Mouse (Mus musculus) limb, embryonic 11.5 days (tissue): ENCODE measurements around the gene Dis3l. TPM values are rescaled to one million over a fixed set of nuclear protein-coding genes. Genes with fewer than 3 reads are reported as not detected.

Source experiments
- ATAC-seq: fragments of 200-750 bp; cut with Nextera tagmentation; 2 replicates; pipeline ENCODE4 v1.8.0; 2017; ENCODE audit warnings: low read depth; ENCODE audit not compliant: insufficient number of reproducible peaks, low FRiP score, low TSS enrichment
- DNase-seq: peaks from one replicate; pipeline ENCODE4 v3.0.0-alpha.2; 2015; ENCODE audit warnings: low spot score
- H3K27ac ChIP-seq: fragments of 300-500 bp; sonication (generic); replicated peaks from 2 replicates; pipeline ENCODE4 v1.5.1; 2014; ENCODE audit warnings: low read depth, mild to moderate bottlenecking, low read length
- H3K27me3 ChIP-seq: fragments of 300-500 bp; sonication (generic); 2 replicates; pipeline ENCODE4 v1.6.1; 2014; ENCODE audit warnings: mild to moderate bottlenecking, low read length, mixed read lengths; ENCODE audit not compliant: control insufficient read depth, insufficient read depth
- H3K36me3 ChIP-seq: fragments of 300-500 bp; sonication (generic); 2 replicates; pipeline ENCODE4 v1.6.1; 2014; ENCODE audit warnings: mild to moderate bottlenecking, low read length, moderate library complexity, mixed read lengths; ENCODE audit not compliant: control insufficient read depth, insufficient read depth
- H3K4me1 ChIP-seq: fragments of 300-500 bp; sonication (generic); 2 replicates; pipeline ENCODE4 v1.6.1; 2014; ENCODE audit warnings: low read length, mixed read lengths; ENCODE audit not compliant: control insufficient read depth, insufficient read depth
- H3K4me2 ChIP-seq: fragments of 300-500 bp; sonication (generic); 2 replicates; pipeline ENCODE4 v1.6.1; 2014; ENCODE audit warnings: low read depth, mild to moderate bottlenecking, moderate library complexity; ENCODE audit not compliant: severe bottlenecking
- H3K4me3 ChIP-seq: fragments of 300-500 bp; sonication (generic); 2 replicates; pipeline ENCODE4 v1.5.1; 2014; ENCODE audit warnings: low read depth, low read length
- H3K9ac ChIP-seq: fragments of 300-500 bp; sonication (generic); 2 replicates; pipeline ENCODE4 v1.6.1; 2014; ENCODE audit warnings: mild to moderate bottlenecking, low read length
- H3K9me3 ChIP-seq: fragments of 300-500 bp; sonication (generic); 2 replicates; pipeline ENCODE4 v1.6.1; 2016; ENCODE audit warnings: low read length; ENCODE audit not compliant: control insufficient read depth
- WGBS: fragments of 180-500 bp; shearing (Covaris S2); extraction: QIAGEN DNeasy Blood & Tissue Kit; methylation state at CpG from one replicate; pipeline ENCODE4 v1.1.7; 2014; 5-methylcytosine and 5-hydroxymethylcytosine counted together
- polyA plus RNA-seq: library from polyadenylated mRNA; unstranded; fragments of >200 nt; fragmentation: Nextera tagmentation; extraction: Ambion mirVana; gene quantifications from 2 replicates; pipeline ENCODE4 v1.2.1, GENCODE M21; 2014

The Dis3l gene
- polyA plus RNA-seq, 1 experiment from 2014 or later, result 23.2 TPM

GRCm38 (mm10) chr9:64340351-64341253 is 486 bp downstream of the Dis3l start:
- DNase-seq (peak; percentile 84), ATAC-seq (peak; percentile 81)
- H3K9me3 ChIP-seq, result no peaks in the 10 kb centered on the region
- H3K36me3 ChIP-seq, result no peaks in the 10 kb centered on the region
- H3K4me3 ChIP-seq, result peak overlapping the region; percentile 54
- no peaks in the 10 kb centered on the region for H3K27me3 ChIP-seq
- WGBS, result under 1% methylated on average over 85 of the region's 85 CpGs
- peak overlapping the region; percentile 99 for H3K9ac ChIP-seq
- H3K4me2 ChIP-seq, result peak overlapping the region; percentile 77
- H3K27ac ChIP-seq, result peak overlapping the region; percentile 98
- H3K4me1 ChIP-seq, result peaks cover 3% of the 10 kb centered on the region; the same call in 1 of the 2 replicates

- no peaks in the 10 kb centered on the region for H3K9me3 ChIP-seq
- no peak overlapping the region for H3K4me3 ChIP-seq
- 16% methylated on average over 8 of the region's 8 CpGs for WGBS
- DNase-seq, result peak; percentile 24
- H3K9ac ChIP-seq, result no peak overlapping the region
- no peaks in the 10 kb centered on the region for H3K27me3 ChIP-seq
- peaks cover 3% of the 10 kb centered on the region; the same call in 1 of the 2 replicates for H3K4me1 ChIP-seq
- ATAC-seq, result no peak
- no peaks in the 10 kb centered on the region for H3K36me3 ChIP-seq
- H3K4me2 ChIP-seq, result peak overlapping the region; percentile 77; the same call in 1 of the 2 replicates
- H3K27ac ChIP-seq, result no peak overlapping the region
Observed at GRCm38 (mm10) chr9:64339361-64339760, 1.7 kb downstream of the Dis3l start.

- Histone ChIP-seq H3K4me3 (no peak overlapping the region), H3K36me3 (no peaks in the 10 kb centered on the region), H3K9me3 (no peaks in the 10 kb centered on the region), H3K9ac (no peak overlapping the region), H3K27ac (no peak overlapping the region), H3K27me3 (no peaks in the 10 kb centered on the region), H3K4me2 (no peak overlapping the region), H3K4me1 (peaks cover 3% of the 10 kb centered on the region; the same call in 1 of the 2 replicates)
- 87% methylated on average over 6 of the region's 6 CpGs for WGBS
- ATAC-seq (no peak), DNase-seq (no peak)
Observed at GRCm38 (mm10) chr9:64335825-64336224, 5.3 kb downstream of the Dis3l start.

- no peak for ATAC-seq
- 91% methylated on average over 7 of the region's 7 CpGs for whole genome bisulfite sequencing
- H3K36me3 ChIP-seq, result peaks cover 4% of the 10 kb centered on the region
Observed at GRCm38 (mm10) chr9:64323976-64324375, 17.1 kb downstream of the Dis3l start.

GRCm38 (mm10) chr9:64316986-64317385 is 24.1 kb downstream of the Dis3l start:
- Histone ChIP-seq H3K9ac (no peak overlapping the region), H3K27ac (no peak overlapping the region), H3K4me2 (no peak overlapping the region), H3K36me3 (peaks cover 8% of the 10 kb centered on the region), H3K9me3 (no peaks in the 10 kb centered on the region), H3K4me1 (no peaks in the 10 kb centered on the region), H3K4me3 (no peak overlapping the region), H3K27me3 (no peaks in the 10 kb centered on the region)
- no peak for ATAC-seq
- DNase-seq, result no peak
- WGBS, result 94% methylated on average over 5 of the region's 5 CpGs

More at GRCm38 (mm10) chr9:64323976-64324375, 17.1 kb downstream of the Dis3l start:
- Histone ChIP-seq H3K9ac (no peak overlapping the region), H3K27ac (no peak overlapping the region), H3K9me3 (no peaks in the 10 kb centered on the region), H3K4me1 (no peaks in the 10 kb centered on the region), H3K27me3 (no peaks in the 10 kb centered on the region), H3K4me2 (no peak overlapping the region), H3K4me3 (no peak overlapping the region)
- DNase-seq, result no peak

GRCm38 (mm10) chr9:64314696-64315095 is 26.4 kb downstream of the Dis3l start:
- ATAC-seq (no peak), DNase-seq (no peak)
- WGBS, result 98% methylated on average over 6 of the region's 6 CpGs

GRCm38 (mm10) chr9:64312128-64312527 is 29.0 kb downstream of the Dis3l start:
- ATAC-seq (no peak), DNase-seq (no peak)
- Histone ChIP-seq H3K9ac (no peak overlapping the region), H3K36me3 (peaks cover 9% of the 10 kb centered on the region; the same call in 1 of the 2 replicates), H3K27ac (no peak overlapping the region), H3K4me1 (no peaks in the 10 kb centered on the region), H3K4me2 (no peak overlapping the region), H3K4me3 (no peak overlapping the region), H3K9me3 (no peaks in the 10 kb centered on the region), H3K27me3 (no peaks in the 10 kb centered on the region)
- 25% methylated on average over 1 of the region's 1 CpGs for WGBS

More at GRCm38 (mm10) chr9:64314696-64315095, 26.4 kb downstream of the Dis3l start:
- Histone ChIP-seq H3K27me3 (no peaks in the 10 kb centered on the region), H3K4me3 (no peak overlapping the region), H3K9ac (no peak overlapping the region), H3K4me2 (no peak overlapping the region), H3K36me3 (peaks cover 9% of the 10 kb centered on the region; the same call in 1 of the 2 replicates), H3K27ac (no peak overlapping the region), H3K4me1 (no peaks in the 10 kb centered on the region), H3K9me3 (no peaks in the 10 kb centered on the region)

GRCm38 (mm10) chr9:64310996-64311785 is 29.9 kb downstream of the Dis3l start:
- Histone ChIP-seq H3K27me3 (no peaks in the 10 kb centered on the region), H3K4me2 (no peak overlapping the region), H3K4me3 (no peak overlapping the region), H3K27ac (no peak overlapping the region), H3K9me3 (no peaks in the 10 kb centered on the region), H3K4me1 (no peaks in the 10 kb centered on the region), H3K36me3 (0 out of 2 replicates have a peak, but pooled peaks cover 5% of the 10 kb centered on the region), H3K9ac (no peak overlapping the region)
- ATAC-seq (no peak), DNase-seq (no peak)
- WGBS, result 73% methylated on average over 16 of the region's 16 CpGs
